Mouse (Mus musculus) megakaryocyte progenitor cell, adult 5-6 weeks (primary cell): ENCODE data around the gene Ccdc9b. TPM values are rescaled to one million over a fixed set of nuclear protein-coding genes. Genes with fewer than 3 reads are reported as not detected.

Experiments used
- ATAC-seq: replicated peaks from 2 replicates; pipeline ENCODE4 v1.8.0; 2016; ENCODE audit warnings: mild to moderate bottlenecking, moderate TSS enrichment, inconsistent platforms; ENCODE audit not compliant: poor library complexity
- total RNA-seq, 2 experiments: library from RNA; stranded (forward) in 1 of 2; stranded (reverse) in 1 of 2; fragments of 157-497, 149-512 nt in 1 of 2; fragments of 200-1000 nt in 1 of 2; gene quantifications; 2 replicates each; pipeline versions ENCODE4 v1.2.3 to v1.2.4; 2015 to 2017

Gene Ccdc9b
- 0.07 and 0.25 TPM in 2 replicates for total RNA-seq (2015)
- 0.42 and 0.47 TPM in 2 replicates for total RNA-seq (2017)

DNA sequence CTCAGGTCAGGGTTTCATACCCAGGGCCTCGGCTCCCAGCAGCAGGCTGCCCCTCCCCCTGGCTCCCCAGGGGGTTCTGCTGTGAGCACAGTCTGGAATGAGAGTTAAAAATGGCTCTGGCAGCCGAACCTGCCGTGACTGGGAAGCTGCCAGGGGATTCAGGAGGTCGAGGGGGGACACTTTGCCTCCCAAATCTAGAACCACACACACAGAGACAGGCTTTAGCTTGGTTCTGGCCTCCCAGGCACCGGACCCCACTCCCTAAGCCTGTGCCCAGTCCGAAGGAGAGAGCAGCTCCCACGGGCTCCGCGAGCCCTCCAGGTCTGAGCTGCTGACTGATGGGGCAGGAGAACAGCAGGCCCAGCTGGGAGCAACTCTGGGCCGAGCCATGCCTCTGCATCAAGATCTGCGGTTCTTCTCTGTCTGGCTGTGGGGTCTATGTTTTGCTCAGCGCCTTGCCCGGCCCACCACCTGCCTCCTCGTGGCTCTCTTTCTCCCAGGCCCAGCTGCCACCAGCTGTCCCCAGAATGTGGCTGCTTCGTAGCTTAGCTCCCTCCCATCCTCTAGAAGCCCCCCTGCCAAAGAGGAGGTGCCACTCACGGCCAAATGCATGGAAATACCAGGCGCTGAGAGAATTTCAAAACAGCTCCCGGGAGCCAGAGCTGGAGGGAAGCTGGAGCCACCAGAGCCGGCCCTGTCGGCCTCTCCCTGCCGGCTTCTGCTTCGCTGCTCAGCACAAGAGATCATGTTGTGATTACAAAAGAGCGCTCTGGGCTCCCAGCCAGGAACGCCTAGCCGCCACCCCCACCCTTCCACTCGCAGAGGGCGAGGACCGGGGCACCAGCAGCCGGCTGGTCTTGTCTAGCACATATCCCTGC, at the start of gene Ccdc9b:
TSS of gene Ccdc9b (minus strand) at position 756 of the 878 bp plus-strand sequence.
- peak; percentile 76 for ATAC-seq

DNA sequence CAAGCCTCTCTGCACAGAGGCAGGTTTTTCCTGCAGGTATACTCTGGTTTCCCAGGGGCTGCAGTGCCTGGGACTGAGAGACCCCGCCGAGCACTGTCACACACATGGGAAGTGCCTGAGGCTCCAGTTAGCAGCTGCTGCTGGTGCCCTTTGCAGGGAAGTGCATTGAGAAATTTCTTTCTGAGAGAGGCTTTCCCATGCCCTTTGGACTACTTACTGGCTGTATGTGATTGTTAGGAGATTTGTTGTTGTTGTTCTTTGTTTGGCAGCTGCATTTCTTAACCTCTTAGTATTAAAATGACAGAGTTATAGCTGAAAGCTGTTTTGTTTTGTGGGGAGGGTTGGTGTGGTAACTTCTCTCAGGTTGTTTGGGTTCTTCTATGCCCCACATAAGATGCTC, 48.4 kb upstream of the Ccdc9b start:
- ATAC-seq = no peak

GRCm38 (mm10) chr2:118806860-118807259, 44.4 kb upstream of the Ccdc9b start:
- peak; percentile 35 for ATAC-seq

- no peak for ATAC-seq
These were observed 43.3 kb upstream of the Ccdc9b start for GRCm38 (mm10) chr2:118805756-118806155.

DNA sequence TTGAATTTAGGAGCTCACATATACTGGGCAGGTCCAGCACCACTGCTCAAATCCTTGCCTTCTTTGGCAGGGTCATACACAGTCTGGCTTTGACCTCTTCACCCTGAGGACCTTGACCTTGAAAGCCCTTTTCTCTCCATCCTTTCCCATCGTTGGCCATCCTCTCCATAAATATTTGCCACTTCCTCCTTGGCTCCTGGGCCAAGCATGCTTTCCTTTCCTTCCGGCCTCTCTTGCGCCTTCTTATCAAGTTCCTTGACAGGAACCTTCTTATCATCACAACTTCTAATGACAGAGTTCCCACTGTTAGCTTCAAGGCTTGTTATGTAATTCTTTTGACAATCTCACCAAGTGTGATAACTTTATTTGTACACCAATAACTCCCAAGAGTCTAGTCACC, 42.7 kb upstream of the Ccdc9b start:
- ATAC-seq = no peak

- ATAC-seq = peak; percentile 91
These were observed 42.0 kb upstream of the Ccdc9b start for GRCm38 (mm10) chr2:118804474-118804873.

- no peak for ATAC-seq
These were observed 40.2 kb upstream of the Ccdc9b start for GRCm38 (mm10) chr2:118802542-118803118.

DNA sequence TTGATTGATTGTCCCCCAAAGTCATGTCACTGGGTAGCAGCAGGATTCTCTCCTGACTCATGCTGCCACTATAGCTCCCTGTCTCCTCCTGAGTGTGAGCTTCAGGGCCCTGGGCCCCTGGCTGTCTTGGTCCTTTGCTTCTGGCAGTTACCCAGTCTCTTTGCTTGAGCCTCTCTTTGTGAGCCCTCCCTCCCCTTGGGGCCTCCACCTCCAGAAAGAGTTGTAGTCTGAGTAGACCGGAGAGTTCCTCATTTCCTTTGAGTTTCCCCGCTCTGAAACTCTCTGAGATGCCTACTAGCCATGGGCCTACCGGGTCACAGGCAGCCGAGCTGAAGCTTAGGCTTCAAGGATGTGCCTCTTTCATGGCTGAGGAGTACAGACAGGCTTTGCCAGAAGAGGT, 31.2 kb upstream of the Ccdc9b start:
- ATAC-seq = no peak

DNA sequence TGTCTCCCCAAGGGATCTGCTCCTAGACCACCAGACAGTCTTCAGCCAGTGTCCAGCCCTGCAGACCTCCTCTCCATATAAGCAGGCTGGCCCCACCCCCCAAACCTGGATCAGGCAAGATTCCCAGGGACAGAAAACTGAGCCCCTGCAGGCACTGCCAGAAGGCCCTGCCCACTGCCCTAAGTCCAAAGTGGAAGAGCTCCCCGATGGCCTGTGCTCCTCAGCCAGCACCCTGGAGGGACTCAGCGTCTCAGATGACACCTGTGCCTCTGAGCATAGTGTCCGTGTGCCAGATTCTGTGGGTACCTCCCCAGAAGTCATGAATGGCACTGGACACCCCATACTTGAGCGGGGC, 29.8 kb upstream of the Ccdc9b start:
- ATAC-seq = no peak

- ATAC-seq = no peak
These were observed 29.3 kb upstream of the Ccdc9b start for GRCm38 (mm10) chr2:118791591-118792258.

DNA sequence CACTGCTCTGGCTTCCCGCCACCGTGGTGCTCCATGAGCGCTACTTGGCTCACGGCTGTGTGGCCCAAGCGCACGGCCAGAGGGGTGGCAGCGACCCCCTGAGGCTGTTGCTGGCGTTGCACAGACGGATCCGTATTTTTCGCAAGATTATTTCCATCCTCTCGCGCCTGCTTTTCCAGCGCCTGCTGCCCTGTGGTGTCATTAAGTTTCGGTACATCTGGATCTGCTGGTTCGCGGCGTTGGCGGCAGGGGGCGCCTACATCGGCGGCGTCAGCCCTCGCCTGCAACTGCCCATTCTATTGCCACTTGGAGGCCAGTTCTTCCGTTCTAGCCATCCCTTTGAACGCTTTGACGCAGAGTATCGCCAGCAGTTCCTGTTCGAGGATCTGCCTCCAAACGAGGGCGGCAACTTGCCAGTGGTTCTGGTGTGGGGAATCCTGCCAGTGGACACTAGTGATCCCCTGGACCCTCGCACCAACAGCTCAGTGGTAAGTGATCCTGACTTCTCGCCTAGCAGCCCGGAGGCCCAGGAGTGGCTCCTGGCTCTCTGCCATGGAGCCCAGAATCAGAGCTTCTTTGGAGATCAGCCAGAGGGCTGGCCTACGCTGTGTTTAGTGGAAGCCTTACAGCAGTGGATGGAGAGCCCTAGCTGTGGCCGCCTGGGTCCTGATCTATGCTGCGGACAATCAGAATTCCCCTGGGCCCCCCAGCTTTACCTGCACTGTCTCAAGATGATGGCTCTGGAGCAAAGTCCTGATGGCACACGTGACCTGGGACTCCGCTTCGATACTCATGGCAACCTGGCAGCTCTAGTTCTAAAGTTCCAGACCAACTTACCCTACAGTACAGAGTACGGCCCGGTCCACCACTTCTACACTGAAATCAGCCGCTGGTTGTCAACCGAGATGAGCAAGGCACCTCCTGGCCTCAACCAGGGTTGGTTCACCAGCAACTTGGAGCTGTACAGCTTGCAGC, 28.4 kb upstream of the Ccdc9b start:
- peak; percentile 73 for ATAC-seq

DNA sequence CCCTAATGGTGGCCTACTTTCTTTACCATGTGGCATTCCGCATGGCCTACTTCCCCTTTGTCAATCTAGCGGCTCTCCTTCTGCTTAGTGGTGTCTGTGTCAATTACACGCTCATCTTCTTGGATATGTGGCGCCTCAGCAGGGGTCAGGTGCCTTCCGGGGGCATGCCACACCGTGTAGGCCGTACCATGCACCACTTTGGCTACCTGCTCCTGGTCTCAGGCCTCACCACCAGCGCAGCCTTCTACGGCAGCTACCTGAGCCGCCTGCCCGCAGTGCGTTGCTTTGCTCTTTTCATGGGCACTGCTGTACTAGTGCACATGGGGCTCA, 27.7 kb upstream of the Ccdc9b start:
- ATAC-seq = no peak

GRCm38 (mm10) chr2:118789501-118789900, 27.0 kb upstream of the Ccdc9b start:
- peak; percentile 35 for ATAC-seq

DNA sequence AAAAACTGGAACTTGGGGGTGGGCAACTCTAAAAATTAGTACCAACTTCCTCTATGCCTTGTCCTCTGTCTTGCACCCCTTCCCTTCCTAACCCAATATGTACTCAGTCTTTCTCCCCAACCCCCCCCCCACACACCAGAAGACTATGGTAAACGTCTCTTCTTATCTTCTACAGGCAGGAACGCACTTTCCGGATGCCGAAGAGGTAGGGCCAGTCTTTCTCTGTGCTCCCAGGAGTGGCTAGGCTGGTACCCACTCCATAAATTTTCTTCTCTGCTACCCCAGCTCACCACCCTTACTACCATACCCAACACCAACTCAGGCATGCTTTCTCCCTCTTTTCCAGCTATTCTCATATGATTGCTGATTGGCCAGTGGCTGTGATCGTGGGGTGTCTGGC, 24.1 kb upstream of the Ccdc9b start:
- ATAC-seq = no peak

- ATAC-seq = no peak
These were observed 21.2 kb upstream of the Ccdc9b start for GRCm38 (mm10) chr2:118783663-118784062.

DNA sequence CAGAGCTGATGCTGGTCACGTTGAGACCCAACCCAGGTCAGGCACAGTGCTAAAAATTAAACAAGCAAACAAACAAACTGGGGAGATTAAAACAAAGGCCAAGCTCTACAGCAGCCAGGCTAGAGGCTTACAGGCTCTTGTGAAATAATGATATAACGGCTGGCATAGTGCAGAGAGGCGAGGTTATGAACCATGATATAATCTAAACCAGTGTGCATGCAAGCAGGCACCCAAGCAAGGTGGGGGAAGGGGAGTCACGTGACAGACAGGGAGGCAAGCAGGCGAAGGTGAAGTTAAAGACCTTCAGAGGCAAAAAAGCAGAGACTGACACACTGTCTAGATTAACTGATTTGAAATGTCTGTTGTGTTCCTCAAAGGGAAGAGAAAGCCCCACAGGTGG, 20.6 kb upstream of the Ccdc9b start:
- ATAC-seq = no peak

DNA sequence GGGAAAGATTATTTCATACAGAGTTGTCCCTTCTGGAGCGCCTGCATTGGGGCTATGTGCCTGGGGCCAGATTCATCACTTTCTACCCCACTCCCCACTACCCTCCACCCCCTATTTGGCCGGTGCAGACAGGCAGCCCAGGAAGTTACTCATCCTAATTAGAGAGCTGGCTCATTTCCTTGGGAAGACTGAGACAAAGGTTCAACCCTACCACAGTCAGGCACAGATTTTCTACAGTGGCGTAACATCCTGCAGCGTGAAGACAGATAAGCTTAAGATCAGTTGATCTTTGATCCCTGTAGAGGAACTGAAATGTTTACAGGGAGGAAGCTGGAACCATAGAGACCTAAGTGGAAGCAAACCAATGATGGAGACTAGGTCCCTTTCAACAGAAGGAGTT, 19.8 kb upstream of the Ccdc9b start:
- no peak for ATAC-seq

GRCm38 (mm10) chr2:118781115-118781514, 18.7 kb upstream of the Ccdc9b start:
- no peak for ATAC-seq

- ATAC-seq = peak; percentile 95
These were observed 17.3 kb upstream of the Ccdc9b start, which contains the start of gene Disp2 for GRCm38 (mm10) chr2:118779504-118780480. TSS of gene Disp2 (plus strand) at chr2:118779719.

DNA sequence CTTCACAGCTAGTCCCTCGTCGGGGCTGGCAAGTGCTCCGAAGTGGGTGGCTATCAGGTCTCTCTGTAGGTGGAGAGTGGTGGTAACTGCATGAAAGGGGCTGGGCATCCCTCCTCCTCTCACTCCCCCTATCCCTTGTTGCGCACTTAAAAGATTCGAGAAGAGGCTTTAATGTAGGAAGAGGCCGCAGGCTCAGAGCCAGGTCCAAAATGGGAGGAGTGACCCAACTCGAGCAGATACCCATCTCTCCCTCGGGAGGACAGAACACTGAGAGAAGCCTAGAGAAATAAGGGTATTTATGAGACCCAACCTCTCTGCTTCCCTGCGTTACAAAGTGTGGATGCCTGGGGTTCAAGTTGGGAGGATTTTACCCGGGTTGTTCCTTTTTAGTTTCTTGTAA, 16.6 kb upstream of the Ccdc9b start:
- ATAC-seq = no peak
